Comparison of ENCODE assay signal across 10 mouse cellular contexts in genomic region chr6:142858937-142859336, GRCm38 (mm10). TPM values are rescaled to one million over a fixed set of nuclear protein-coding genes. Genes with fewer than 3 reads are reported as not detected.
DNase-seq lines count a peak whose midpoint lies in the region; ATAC-seq and TF ChIP-seq lines count a peak whose summit lies in the region.
"Had no signal": no experiment of that assay in that cellular context is flagged by ENCODE, and none has a peak within 500 bp of the region (broad histone marks: within the 10 kb centered on the region; RNA-seq: fewer than 3 reads in every experiment).

No protein-coding gene starts in this region.

- no peak overlapping the region for H3K27ac ChIP-seq in hindbrain, postnatal 0 days
- no peak overlapping the region for H3K27ac ChIP-seq in hindbrain, embryonic 16.5 days (ENCODE audit: low read depth, low read length)
- H3K27ac ChIP-seq in thymus, adult 2 months (ENCODE audit: control insufficient read depth, insufficient read depth, low read length), result no peak overlapping the region
- H3K27ac ChIP-seq in neural tube, embryonic 15.5 days (replicated peaks), result no peak overlapping the region

- TF ChIP-seq CTCF in hindbrain, postnatal 0 days (IDR thresholded peaks at IDR 0.05; ENCODE audit: low read depth), result peak; percentile 65
- no peak for TF ChIP-seq CTCF in thymus, adult 2 months (IDR thresholded peaks at IDR 0.05; ENCODE audit: borderline replicate concordance, control insufficient read depth, extremely low read depth, insufficient read depth, low read length, poor library complexity)

- H3K4me1 ChIP-seq in hindbrain, postnatal 0 days (ENCODE audit: insufficient read depth, low read length), result no peaks in the 10 kb centered on the region
- H3K4me1 ChIP-seq in hindbrain, embryonic 16.5 days (ENCODE audit: control insufficient read depth, insufficient read depth, low read depth, low read length), result no peaks in the 10 kb centered on the region
- H3K4me1 ChIP-seq in thymus, adult 2 months (replicated peaks; ENCODE audit: control insufficient read depth, insufficient read depth, low read length), result peaks cover 8% of the 10 kb centered on the region
- peaks cover 6% of the 10 kb centered on the region; the same call in 1 of the 2 replicates for H3K4me1 ChIP-seq in neural tube, embryonic 15.5 days

- no peaks in the 10 kb centered on the region for H3K9me3 ChIP-seq in hindbrain, postnatal 0 days (ENCODE audit: low read length)
- no peaks in the 10 kb centered on the region for H3K9me3 ChIP-seq in hindbrain, embryonic 16.5 days (ENCODE audit: control insufficient read depth, low read length)
- no peaks in the 10 kb centered on the region for H3K9me3 ChIP-seq in neural tube, embryonic 15.5 days (replicated peaks)

- no peak overlapping the region for H3K4me2 ChIP-seq in hindbrain, postnatal 0 days (ENCODE audit: low read depth, low read length)
- no peak overlapping the region for H3K4me2 ChIP-seq in hindbrain, embryonic 16.5 days (ENCODE audit: low read length)
- no peak overlapping the region for H3K4me2 ChIP-seq in neural tube, embryonic 15.5 days

- TF ChIP-seq POLR2A in thymus, adult 2 months (IDR thresholded peaks at IDR 0.05; ENCODE audit: control insufficient read depth, extremely low read depth, insufficient read depth, low read length, poor library complexity), result no peak

- ATAC-seq in hindbrain, postnatal 0 days, result no peak
- ATAC-seq in hindbrain, embryonic 16.5 days, result no peak
- ATAC-seq in erythroblast, adult 5-6 weeks (replicated peaks; ENCODE audit: low FRiP score, poor library complexity, severe bottlenecking), result peak; percentile 75; the same call in 1 of the 2 replicates
- ATAC-seq in neural tube, embryonic 15.5 days (ENCODE audit: low FRiP score), result no peak

- no peak overlapping the region for H3K4me3 ChIP-seq in hindbrain, postnatal 0 days (ENCODE audit: low read length)
- H3K4me3 ChIP-seq in hindbrain, embryonic 16.5 days (ENCODE audit: low read length), result no peak overlapping the region
- no peak overlapping the region for H3K4me3 ChIP-seq in thymus, adult 2 months (ENCODE audit: control insufficient read depth, insufficient read depth, low read length)
- H3K4me3 ChIP-seq in neural tube, embryonic 15.5 days (replicated peaks), result no peak overlapping the region

- 92% methylated on average over 2 of the region's 2 CpGs for WGBS in hindbrain, postnatal 0 days
- WGBS in hindbrain, embryonic 16.5 days, result 94% methylated on average over 2 of the region's 2 CpGs
- WGBS in thymus, adult 2 months, result 97% methylated on average over 2 of the region's 2 CpGs
- 89% methylated on average over 2 of the region's 2 CpGs for WGBS in neural tube, embryonic 15.5 days

- H3K27me3 ChIP-seq in hindbrain, postnatal 0 days (ENCODE audit: insufficient read depth, low read length), result no peaks in the 10 kb centered on the region
- no peaks in the 10 kb centered on the region for H3K27me3 ChIP-seq in hindbrain, embryonic 16.5 days (replicated peaks; ENCODE audit: control insufficient read depth, insufficient read depth, low read length)
- no peaks in the 10 kb centered on the region for H3K27me3 ChIP-seq in thymus, adult 2 months (ENCODE audit: control insufficient read depth, insufficient read depth, low read length)
- H3K27me3 ChIP-seq in neural tube, embryonic 15.5 days (replicated peaks), result no peaks in the 10 kb centered on the region

- DNase-seq in hindbrain, postnatal 0 days (ENCODE audit: low spot score), result no peak
- DNase-seq in thymus, adult 2 months, result peak; percentile 53
- DNase-seq in thymus, postnatal 0 days (ENCODE audit: low spot score), result no peak
- peak; percentile 45 to 51 for DNase-seq in thymus, postnatal 36 days
- DNase-seq in right cerebral cortex, postnatal 25 days, result no peak
- DNase-seq: cerebellum, adult 11 months; retina, postnatal 1 day had no signal

- no peak overlapping the region for H3K9ac ChIP-seq in hindbrain, postnatal 0 days (replicated peaks; ENCODE audit: low read length)
- no peak overlapping the region for H3K9ac ChIP-seq in hindbrain, embryonic 16.5 days (ENCODE audit: low read depth, low read length)
- H3K9ac ChIP-seq in neural tube, embryonic 15.5 days (replicated peaks), result no peak overlapping the region

- H3K36me3 ChIP-seq in hindbrain, postnatal 0 days (ENCODE audit: insufficient read depth, low read length), result no peaks in the 10 kb centered on the region
- peaks cover 4% of the 10 kb centered on the region; the same call in 1 of the 2 replicates for H3K36me3 ChIP-seq in hindbrain, embryonic 16.5 days (ENCODE audit: control insufficient read depth, insufficient read depth, low read length)
- no peaks in the 10 kb centered on the region for H3K36me3 ChIP-seq in thymus, adult 2 months (ENCODE audit: control insufficient read depth, insufficient read depth, low read length)
- 0 out of 2 replicates have a peak, but pooled peaks cover 2% of the 10 kb centered on the region for H3K36me3 ChIP-seq in neural tube, embryonic 15.5 days

RNA-seq across cellular contexts. Expression of gene Sult6b2, which starts 54.6 kb away (rescaled TPM):
- not detected in 2 replicates for total RNA-seq in hindbrain, postnatal 0 days (2014; rRNA removed)
- polyA plus RNA-seq in hindbrain, postnatal 0 days (2015; fragmentation: Nextera tagmentation; extraction: Ambion mirVana), result 0.28 and 0.30 TPM in 2 replicates
- 0.10 and 0.19 TPM in 2 replicates for polyA plus RNA-seq in hindbrain, embryonic 16.5 days (2015; fragmentation: Nextera tagmentation; extraction: Ambion mirVana)
- 0.08 TPM in 1 of 2 replicates, not detected in the other for polyA plus RNA-seq in thymus, adult 2 months (2012; rRNA removed)
- 0.14 TPM in 1 of 2 replicates, not detected in the other for polyA plus RNA-seq in thymus, postnatal 0 days (2015; fragmentation: Nextera tagmentation; extraction: Ambion mirVana)
- total RNA-seq in erythroblast, adult 5-6 weeks (2015; ENCODE audit: low replicate concordance), result not detected in 2 replicates
- total RNA-seq in erythroblast, adult 5-6 weeks (2017; ENCODE audit: low replicate concordance), result 0.42 TPM in 1 of 2 replicates, not detected in the other
- 0.08 and 0.12 TPM in 2 replicates for polyA plus RNA-seq in neural tube, embryonic 15.5 days (2015; fragmentation: Nextera tagmentation; extraction: Ambion mirVana)

Comparison
In these comparisons a context has a peak if more than half of its experiments do, and no peak if none do; other contexts are left out.
1. DNase-seq: peak in thymus, adult 2 months (single experiment) and thymus, postnatal 36 days (2 of 2); none in hindbrain, postnatal 0 days (single experiment), thymus, postnatal 0 days (single experiment) and right cerebral cortex, postnatal 25 days (single experiment).